Mouse (Mus musculus) gonadal fat pad, adult 2 months (tissue): ENCODE results near the gene Arl5a. TPM values are rescaled to one million over a fixed set of nuclear protein-coding genes. Genes with fewer than 3 reads are reported as not detected.

Experiments used
- DNase-seq: peaks from one replicate; pipeline ENCODE4 v3.0.0-alpha.2; 2012; ENCODE audit warnings: low read depth
- polyA plus RNA-seq: library from polyadenylated mRNA; depleted of rRNA; stranded (reverse); fragments of >200 nt; gene quantifications from 2 replicates; pipeline ENCODE4 v1.2.3, GENCODE M21; 2012; rRNA removed

The Arl5a gene
- polyA plus RNA-seq, 1 experiment = 12.7 TPM

GRCm38 (mm10) chr2:52361086-52361485 lies 63.6 kb downstream of the Arl5a start:
- DNase-seq = no peak

GRCm38 (mm10) chr2:52359722-52360121 lies 65.0 kb downstream of the Arl5a start:
- no peak for DNase-seq

- no peak for DNase-seq
Measured at GRCm38 (mm10) chr2:52358156-52358555, 66.5 kb downstream of the Arl5a start.

- no peak for DNase-seq
Measured at GRCm38 (mm10) chr2:52351029-52351428, 73.7 kb downstream of the Arl5a start.

Other genes with a start within 250 kb of the Arl5a start
- 0.61 and 1.2 TPM in 2 replicates for gene Neb, start 46.4 kb downstream of the Arl5a start, polyA plus RNA-seq